Mouse (Mus musculus) spleen, adult 18-20 months (tissue): ENCODE data around the gene Pex11b.
"Not testable (repeated sequence)": the region's sequence is repeated elsewhere in the genome, so short reads cannot be mapped to it uniquely, and the experiment has no call there.

Experiments
- DNase-seq, 2 experiments: peaks; one replicate each; pipeline ENCODE4 v3.0.0; 2022; ENCODE audit warnings: mixed read lengths in 2 of 2

Pex11b gene

DNA sequence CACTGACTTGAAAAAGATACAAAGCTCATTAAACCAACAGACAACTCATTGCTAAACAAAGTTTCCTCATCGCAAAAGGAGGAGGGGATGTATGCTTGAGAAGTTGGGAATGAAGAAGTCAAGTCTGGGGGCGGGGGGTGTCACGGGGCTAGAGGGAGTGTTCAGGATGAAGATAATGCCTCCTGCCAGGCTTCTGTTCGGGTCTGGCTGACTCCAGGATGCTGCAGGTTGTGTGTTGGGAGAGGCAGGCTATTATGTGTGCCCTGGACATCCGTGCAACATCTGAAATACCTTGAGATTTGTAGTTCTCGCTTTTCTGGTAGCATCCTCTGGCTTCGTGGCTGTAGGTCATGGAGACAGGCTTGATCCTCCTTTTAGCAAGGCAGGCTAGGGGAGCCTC is 43.3 kb downstream of the Pex11b start:
- no peak for DNase-seq

- no peak for DNase-seq
These were observed 44.0 kb downstream of the Pex11b start for GRCm38 (mm10) chr3:96679159-96679674.

DNA sequence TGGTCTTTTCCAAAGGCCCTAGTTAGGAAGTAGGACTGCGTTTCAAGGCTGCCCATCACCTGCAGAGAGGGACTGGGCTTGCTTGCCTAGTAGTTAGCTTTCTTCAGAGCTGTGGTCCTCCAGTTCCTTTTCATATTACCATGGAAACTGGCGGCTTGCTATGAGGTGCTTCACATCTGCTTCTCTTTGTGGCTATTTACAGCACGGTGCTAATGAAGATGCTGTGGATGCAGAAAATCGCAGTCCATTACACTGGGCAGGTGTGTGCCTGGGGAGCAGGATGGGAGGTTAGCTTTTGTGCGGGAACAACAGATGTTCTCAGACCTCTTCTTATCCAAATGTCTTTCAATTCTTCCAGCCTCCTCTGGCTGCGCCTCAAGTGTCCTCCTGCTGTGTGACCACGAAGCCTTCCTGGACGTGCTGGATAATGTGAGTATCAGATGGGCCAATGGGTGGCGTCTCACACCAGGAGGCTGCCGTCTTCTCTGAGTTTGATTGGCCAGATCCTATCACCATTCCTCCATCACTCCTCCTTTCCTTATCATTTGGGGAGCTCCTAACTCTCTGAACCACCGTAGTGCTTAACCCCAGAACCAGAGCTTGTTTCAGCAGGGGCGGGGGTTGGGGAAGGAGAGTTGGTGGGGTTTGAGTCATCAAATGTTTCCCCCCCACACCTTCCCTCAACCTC is 45.2 kb downstream of the Pex11b start:
- no peak for DNase-seq

DNA sequence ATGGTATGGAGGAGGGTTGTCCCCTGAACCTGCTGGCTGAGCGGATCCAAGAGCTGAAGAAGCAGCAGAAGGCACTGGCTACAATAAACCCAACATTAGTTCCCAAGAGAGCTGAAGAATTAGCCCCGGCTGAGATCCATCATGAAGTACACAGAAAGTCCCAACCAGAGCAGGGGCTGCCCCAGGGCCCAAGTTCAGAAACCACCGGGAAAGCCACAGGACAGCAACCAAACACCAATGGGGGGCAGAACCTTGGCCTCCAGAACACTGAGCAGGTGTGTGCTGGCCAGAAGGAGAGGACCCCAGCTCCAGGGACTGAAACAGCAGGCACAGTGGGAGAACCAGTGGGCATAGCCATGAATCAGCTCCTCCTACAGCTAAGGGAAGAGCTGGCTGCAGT is 48.3 kb downstream of the Pex11b start:
- no peak for DNase-seq

DNA sequence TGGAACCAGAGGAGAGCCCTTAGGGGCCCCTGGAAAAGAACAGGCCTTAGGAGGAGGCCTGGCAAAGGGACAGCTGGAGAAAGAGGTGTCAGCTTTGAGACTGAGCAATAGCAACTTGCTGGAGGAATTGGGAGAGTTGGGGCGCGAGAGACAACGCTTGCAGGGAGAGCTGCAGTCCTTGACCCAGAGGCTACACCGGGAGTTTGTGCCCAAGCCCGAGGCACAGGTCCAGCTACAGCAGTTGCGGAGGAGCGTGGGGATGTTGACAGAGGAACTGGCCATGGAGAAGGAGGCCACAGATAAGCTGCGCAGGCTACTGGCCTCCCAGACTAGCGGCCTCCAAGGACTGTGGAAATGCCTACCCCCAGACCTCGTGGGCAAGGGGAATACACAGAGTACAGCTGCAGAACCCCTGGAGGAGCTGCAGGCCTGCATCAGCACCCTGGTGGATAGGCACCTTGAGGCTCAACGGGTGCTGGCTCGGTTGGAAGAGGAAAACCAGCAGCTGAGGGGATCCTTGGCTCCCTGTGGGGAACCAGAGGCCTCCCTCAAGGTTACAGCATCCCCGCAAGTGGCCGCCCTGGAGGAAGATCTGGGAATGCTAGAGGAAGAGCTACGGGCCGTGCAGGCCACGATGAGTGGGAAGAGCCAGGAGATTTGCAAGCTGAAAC is 49.1 kb downstream of the Pex11b start:
- DNase-seq: no peak

- no peak for DNase-seq
These were observed 49.6 kb downstream of the Pex11b start for GRCm38 (mm10) chr3:96684822-96685156.

GRCm38 (mm10) chr3:96686057-96686456 is 50.9 kb downstream of the Pex11b start:
- not testable (repeated sequence) for DNase-seq

GRCm38 (mm10) chr3:96688854-96689253 is 53.7 kb downstream of the Pex11b start:
- DNase-seq: no peak

- no peak for DNase-seq
These were observed 55.1 kb downstream of the Pex11b start for GRCm38 (mm10) chr3:96690298-96690697.

DNA sequence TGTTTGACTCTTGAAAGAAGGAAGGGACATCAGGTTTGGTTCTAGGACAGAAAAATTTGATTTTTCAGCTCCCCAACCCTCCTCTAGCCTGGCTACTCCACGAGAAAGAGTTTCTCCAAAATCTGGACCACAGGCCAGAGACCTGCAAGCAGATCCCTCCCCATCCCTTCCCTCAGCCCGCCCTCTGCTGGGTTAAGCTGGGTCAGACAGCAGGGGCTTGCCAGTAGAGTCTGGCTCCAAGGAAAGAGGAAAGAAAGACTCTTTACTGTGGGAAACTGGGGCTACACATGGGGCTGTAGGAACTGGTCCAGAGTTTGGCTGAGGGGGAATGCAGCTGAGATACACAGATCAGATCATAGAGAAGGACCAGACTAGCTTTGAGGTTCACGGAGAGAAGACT is 57.3 kb downstream of the Pex11b start:
- DNase-seq: no peak

- DNase-seq: no peak
These were observed 58.4 kb downstream of the Pex11b start for GRCm38 (mm10) chr3:96693579-96693978.
